Mouse (Mus musculus): ENCODE results near the gene Fto. TPM values are rescaled to one million over a fixed set of nuclear protein-coding genes. Genes with fewer than 3 reads are reported as not detected.

Fto gene
- total and polyA plus RNA-seq, 3 experiments, result 8.4 to 43.2 (median 15.7) TPM

GRCm38 (mm10) chr8:91539586-91539985 is 226.3 kb downstream of the Fto start:
- H3K4me2 ChIP-seq (ENCODE audit: insufficient read depth, low read depth, poor library complexity, severe bottlenecking), result no peak overlapping the region
- H3K4me3 ChIP-seq (replicated peaks in 1 of 3; ENCODE audit: low read depth in 2 of 3, low read length in 2 of 3, poor library complexity in 1 of 3), result no peak overlapping the region
- dilution Hi-C loops (cut with MboI; ENCODE audit: extremely low pct_ligation_motif_present, extremely low pct_unique_long_range_greater_than_20kb, low sequenced_read_pairs) (no loop called here), in situ Hi-C loops (cut with MboI; ENCODE audit: low pct_ligation_motif_present, low pct_unique_long_range_greater_than_20kb, low sequenced_read_pairs) (no loop called here)
- no peak overlapping the region for H3K27ac ChIP-seq (ENCODE audit: insufficient read depth, low read depth)
- H3K9ac ChIP-seq (ENCODE audit: insufficient read depth, low read depth), result no peak overlapping the region
- no peaks in the 10 kb centered on the region for H3K27me3 ChIP-seq (replicated peaks)
- peaks cover 0 to 22% of the 10 kb centered on the region in 2 experiments for H3K36me3 ChIP-seq (replicated peaks in 1 of 2; ENCODE audit: control insufficient read depth in 1 of 2, insufficient read depth in 1 of 2, low read length in 1 of 2)
- H3K79me2 ChIP-seq (replicated peaks; ENCODE audit: control insufficient read depth, extremely low read depth, insufficient read depth, poor library complexity, severe bottlenecking), result no peaks in the 10 kb centered on the region
- DNase-seq (ENCODE audit: extremely low read depth), result no peak
- H3K4me1 ChIP-seq (ENCODE audit: control insufficient read depth in 1 of 2, insufficient read depth in 2 of 2), result peaks cover 0 to 12% of the 10 kb centered on the region in 2 experiments; a peak in 2 of 4 replicates
- no peak for TF ChIP-seq MAZ (IDR thresholded peaks at IDR 0.05; ENCODE audit: low read depth, low read length)
- TF ChIP-seq NRF1 (IDR thresholded peaks at IDR 0.05; ENCODE audit: low read depth, low read length), result no peak
- no peaks in the 10 kb centered on the region for H3K9me3 ChIP-seq (replicated peaks; ENCODE audit: low read length)

- Histone ChIP-seq H3K27me3 (replicated peaks) (no peaks in the 10 kb centered on the region), H3K4me3 (replicated peaks in 1 of 3; ENCODE audit: low read depth in 2 of 3, low read length in 2 of 3, poor library complexity in 1 of 3) (no peak overlapping the region), H3K79me2 (replicated peaks; ENCODE audit: control insufficient read depth, extremely low read depth, insufficient read depth, poor library complexity, severe bottlenecking) (no peaks in the 10 kb centered on the region), H3K4me2 (ENCODE audit: insufficient read depth, low read depth, poor library complexity, severe bottlenecking) (no peak overlapping the region), H3K27ac (ENCODE audit: insufficient read depth, low read depth) (no peak overlapping the region), H3K9ac (ENCODE audit: insufficient read depth, low read depth) (no peak overlapping the region), H3K9me3 (replicated peaks; ENCODE audit: low read length) (no peaks in the 10 kb centered on the region), H3K36me3 (replicated peaks in 1 of 2; ENCODE audit: control insufficient read depth in 1 of 2, insufficient read depth in 1 of 2, low read length in 1 of 2) (peaks cover 0 to 22% of the 10 kb centered on the region in 2 experiments), H3K4me1 (ENCODE audit: control insufficient read depth in 1 of 2, insufficient read depth in 2 of 2) (peaks cover 0 to 18% of the 10 kb centered on the region in 2 experiments; a peak in 2 of 4 replicates)
- in situ Hi-C loops (cut with MboI; ENCODE audit: low pct_ligation_motif_present, low pct_unique_long_range_greater_than_20kb, low sequenced_read_pairs) (no loop called here), dilution Hi-C loops (cut with MboI; ENCODE audit: extremely low pct_ligation_motif_present, extremely low pct_unique_long_range_greater_than_20kb, low sequenced_read_pairs) (no loop called here)
- no peak for DNase-seq (ENCODE audit: extremely low read depth)
- no peak for TF ChIP-seq E2F4 (IDR thresholded peaks at IDR 0.05; ENCODE audit: insufficient replicate concordance, low read depth, low read length)
- TF ChIP-seq ELF1 (IDR thresholded peaks at IDR 0.05; ENCODE audit: low read depth, low read length), result no peak
- no peak for TF ChIP-seq GABPA (IDR thresholded peaks at IDR 0.05; ENCODE audit: insufficient replicate concordance, low read depth, low read length)
- TF ChIP-seq POLR2AphosphoS2 (IDR thresholded peaks at IDR 0.05; ENCODE audit: low read depth, low read length), result no peak
- no peak for TF ChIP-seq ZMIZ1 (IDR thresholded peaks at IDR 0.05; ENCODE audit: low read depth, low read length)
- no peak for TF ChIP-seq HCFC1 (IDR thresholded peaks at IDR 0.05; ENCODE audit: low read depth, low read length)
- TF ChIP-seq BHLHE40 (IDR thresholded peaks at IDR 0.05; ENCODE audit: low read depth, low read length), result no peak
- TF ChIP-seq UBTF (IDR thresholded peaks at IDR 0.05; ENCODE audit: low read depth, low read length), result no peak
- no peak for TF ChIP-seq CTCF (conservative IDR thresholded peaks at IDR 0.05 in 1 of 2, IDR thresholded peaks at IDR 0.05 in 1 of 2; ENCODE audit: low read depth in 2 of 2, low read length in 2 of 2)
- TF ChIP-seq KAT2A (IDR thresholded peaks at IDR 0.05; ENCODE audit: insufficient replicate concordance, low read length), result no peak
- TF ChIP-seq MAFK (IDR thresholded peaks at IDR 0.05; ENCODE audit: insufficient replicate concordance, low read length), result no peak
- no peak for TF ChIP-seq IRF4 (IDR thresholded peaks at IDR 0.05; ENCODE audit: low read depth, low read length)
- TF ChIP-seq MYC (IDR thresholded peaks at IDR 0.05; ENCODE audit: low read depth, low read length), result no peak
- no peak for TF ChIP-seq NELFE (IDR thresholded peaks at IDR 0.05; ENCODE audit: low read depth, low read length)
- no peak for TF ChIP-seq ZC3H11A (IDR thresholded peaks at IDR 0.05; ENCODE audit: low read depth, low read length)
- no peak for TF ChIP-seq JUND (conservative IDR thresholded peaks at IDR 0.05; ENCODE audit: low read depth, low read length)
- no peak for TF ChIP-seq POLR2A (IDR thresholded peaks at IDR 0.05; ENCODE audit: low read depth, low read length)
- TF ChIP-seq CHD1 (IDR thresholded peaks at IDR 0.05; ENCODE audit: low read depth, low read length), result no peak
- no peak for TF ChIP-seq RAD21 (IDR thresholded peaks at IDR 0.05; ENCODE audit: low read depth, low read length)
Observed at GRCm38 (mm10) chr8:91541229-91541628, 227.9 kb downstream of the Fto start.

Data from CH12.LX (cell line).